Mouse (Mus musculus) c-Kit-positive CD71-negative TER-119-negative erythroid progenitor cells, embryonic 14.5 days (primary cell): ENCODE measurements around the gene Iqcn.

Experiments
- DNase-seq: peaks from one replicate; pipeline ENCODE4 v3.0.0-alpha.2; 2013; ENCODE audit warnings: low read depth

The Iqcn gene

DNA sequence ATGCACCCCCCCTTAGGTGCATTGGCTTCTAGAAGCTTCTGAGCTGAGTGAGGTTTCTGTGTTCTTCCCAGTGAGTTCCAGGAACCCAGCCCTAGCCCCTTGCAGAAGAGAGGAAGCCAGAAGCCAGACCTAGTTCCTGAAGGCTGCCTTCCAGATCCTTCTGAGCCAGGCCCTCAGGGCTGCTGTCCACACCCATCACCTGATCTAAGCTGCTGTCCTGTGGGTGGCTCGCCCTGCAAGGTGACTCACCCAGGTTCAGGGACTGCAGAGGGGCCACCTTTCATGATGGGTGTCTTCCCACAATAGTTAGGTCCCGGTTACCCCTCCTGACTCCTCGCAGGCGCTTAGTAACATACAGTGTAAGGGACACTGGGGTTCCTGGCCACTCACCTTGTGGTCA, 23.9 kb upstream of the Iqcn start:
- DNase-seq = no peak

DNA sequence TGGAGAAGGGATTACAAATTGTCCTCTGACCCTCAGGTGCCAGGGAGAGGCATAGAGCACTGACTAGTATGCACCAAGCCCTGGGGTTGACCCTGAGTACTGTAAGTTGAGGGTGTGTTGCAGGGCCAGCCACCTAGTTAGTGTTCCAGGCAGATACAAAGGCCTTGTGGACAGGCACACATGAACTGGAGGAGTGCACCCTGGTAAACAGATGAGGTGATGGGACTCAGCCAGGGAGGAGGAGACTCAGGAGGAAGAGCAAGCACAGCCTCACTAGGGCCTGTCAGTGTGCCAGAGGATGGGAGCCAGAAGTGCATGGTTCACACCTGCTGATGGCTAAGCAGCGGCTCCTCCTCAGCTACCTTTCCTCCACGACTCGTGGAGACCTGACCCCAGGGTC, 23.2 kb upstream of the Iqcn start:
- DNase-seq = no peak

DNA sequence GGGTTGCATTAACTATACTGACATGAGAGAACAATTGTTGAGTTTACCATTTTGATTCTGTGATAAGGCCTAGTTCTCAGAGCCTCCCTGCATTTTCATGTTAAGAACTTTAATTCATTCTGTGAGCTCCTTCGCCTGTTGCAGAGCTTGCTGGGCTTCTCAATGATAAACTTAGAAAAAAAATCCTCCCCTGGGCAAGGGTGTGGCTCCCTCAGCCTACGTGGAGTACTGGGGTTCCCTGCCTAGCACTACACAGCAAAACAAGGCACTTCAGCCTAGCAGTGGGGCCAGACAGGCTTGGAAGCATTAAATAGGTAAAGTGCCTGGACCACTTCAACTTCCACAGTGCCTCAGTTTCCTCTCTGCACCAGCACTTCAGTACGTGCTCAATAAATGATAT, 21.8 kb upstream of the Iqcn start:
- no peak for DNase-seq

DNA sequence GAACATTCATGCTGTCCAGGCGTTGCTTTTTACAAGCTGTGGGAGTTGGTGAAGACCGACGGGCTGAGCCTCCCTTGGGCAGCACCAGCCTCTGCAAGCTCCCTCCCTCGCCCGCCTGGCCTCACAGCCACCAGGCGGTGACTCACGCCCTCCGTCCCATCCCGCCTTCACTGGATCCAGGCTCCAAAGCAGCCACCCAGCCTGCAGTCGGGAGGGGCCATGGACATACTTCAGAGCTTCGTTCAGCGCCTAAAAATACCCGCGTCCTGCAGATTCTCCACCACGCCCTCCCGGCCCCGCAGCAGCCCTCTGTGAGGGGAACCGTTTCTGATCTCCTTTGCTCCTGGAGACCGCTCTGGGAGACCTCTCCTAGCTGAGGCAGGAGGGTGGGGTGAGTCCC, 21.1 kb upstream of the Iqcn start:
- no peak for DNase-seq

DNA sequence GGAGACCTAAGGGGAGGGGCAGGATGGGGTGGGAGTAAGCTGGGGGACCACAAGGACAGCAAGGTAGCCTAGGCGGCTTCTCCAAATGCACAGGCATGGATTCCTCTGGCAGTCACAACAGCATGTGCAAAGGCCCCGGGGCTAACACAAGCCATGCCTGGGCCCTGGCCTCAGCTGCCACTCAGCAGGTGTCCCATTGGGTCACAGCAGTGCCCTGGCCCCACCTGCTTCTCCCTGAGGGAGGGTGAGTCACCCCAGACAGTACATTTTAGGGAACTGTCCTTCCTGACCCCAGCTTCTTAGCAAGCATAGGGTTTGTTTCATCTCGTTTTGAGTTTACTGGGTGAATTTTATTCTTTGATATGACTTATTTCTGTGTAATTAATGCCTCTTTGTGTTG, 20.6 kb upstream of the Iqcn start:
- no peak for DNase-seq

DNA sequence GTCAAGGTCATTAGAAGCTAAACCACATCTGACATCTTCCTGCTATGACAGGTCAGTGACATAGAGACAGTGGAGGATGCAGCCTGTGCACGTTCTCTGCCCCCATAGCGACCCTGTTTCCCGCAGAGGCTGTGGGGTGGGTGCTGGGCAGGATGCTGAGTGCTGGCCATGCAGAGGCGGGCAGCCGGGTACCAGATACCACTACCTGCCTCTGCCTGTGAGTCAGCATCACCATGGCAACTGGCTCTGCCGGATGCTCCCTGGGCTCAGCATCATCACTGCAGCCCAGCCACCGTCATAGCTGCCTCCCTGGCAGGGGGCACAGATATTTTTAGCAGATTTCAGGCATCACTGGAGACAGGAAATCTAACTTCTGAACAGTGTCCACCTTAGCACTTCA, 19.0 kb upstream of the Iqcn start:
- no peak for DNase-seq

DNA sequence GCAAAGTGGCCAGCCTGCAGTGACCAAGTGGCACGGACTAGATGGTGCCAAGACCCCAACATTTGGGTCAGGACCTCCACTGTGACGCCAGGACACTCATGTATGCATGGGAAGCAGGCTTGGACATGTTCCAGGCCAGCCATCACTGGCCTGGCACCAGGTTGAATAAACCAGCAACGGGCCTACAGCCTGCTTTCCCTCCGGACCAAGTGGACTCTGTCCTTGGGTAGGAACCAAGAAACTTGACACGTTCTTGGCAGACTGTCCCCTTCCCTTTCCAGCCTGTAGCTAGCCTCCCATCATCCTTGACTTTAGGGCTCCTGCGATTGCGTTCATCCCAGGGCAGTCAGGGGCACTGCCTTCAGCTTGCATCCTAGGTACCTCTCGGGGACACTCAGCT, 15.7 kb upstream of the Iqcn start:
- no peak for DNase-seq

DNA sequence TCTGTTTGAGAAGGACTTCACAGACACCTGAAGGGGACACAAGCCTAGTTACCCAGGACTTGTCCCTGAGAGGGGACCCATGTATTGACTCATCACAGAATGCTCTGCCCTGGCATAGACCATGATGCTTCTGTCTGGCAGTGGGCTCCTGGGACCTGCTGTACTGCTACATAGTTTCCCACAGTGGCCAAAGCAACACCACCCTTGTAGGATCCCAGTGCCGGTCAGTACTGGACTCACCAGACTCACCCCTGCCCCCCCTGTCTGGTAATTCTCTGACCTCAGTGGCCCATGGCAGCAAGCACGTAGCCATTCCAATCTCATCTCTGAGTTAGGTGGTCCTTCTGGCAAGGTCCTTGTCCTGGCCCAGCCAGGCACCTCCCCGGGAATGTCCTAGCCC, 15.1 kb upstream of the Iqcn start:
- no peak for DNase-seq

DNA sequence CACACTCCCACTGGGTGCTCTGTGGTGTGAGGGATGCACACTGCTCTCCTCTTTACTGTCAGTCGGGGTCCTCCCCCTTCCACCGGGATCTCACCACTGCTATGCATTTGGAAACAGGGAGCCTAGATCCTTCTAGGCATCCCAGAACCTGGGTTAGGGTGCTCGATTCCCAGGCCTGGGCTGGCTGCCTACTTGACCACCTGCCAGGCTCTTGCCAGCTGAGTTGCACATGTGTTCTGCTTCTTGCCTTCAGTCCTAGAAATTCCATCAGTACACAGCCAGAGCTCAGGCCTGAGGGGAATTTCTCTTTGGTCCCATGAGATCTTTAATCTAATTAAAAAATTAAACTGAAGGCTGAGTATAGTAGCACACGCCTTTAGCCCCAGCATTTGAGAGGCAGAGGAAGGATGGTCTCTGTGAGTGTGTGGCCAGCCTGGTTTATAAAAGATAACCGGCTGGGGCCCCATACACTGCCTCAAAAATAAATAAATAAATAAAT, 13.3 kb upstream of the Iqcn start:
- DNase-seq = no peak

DNA sequence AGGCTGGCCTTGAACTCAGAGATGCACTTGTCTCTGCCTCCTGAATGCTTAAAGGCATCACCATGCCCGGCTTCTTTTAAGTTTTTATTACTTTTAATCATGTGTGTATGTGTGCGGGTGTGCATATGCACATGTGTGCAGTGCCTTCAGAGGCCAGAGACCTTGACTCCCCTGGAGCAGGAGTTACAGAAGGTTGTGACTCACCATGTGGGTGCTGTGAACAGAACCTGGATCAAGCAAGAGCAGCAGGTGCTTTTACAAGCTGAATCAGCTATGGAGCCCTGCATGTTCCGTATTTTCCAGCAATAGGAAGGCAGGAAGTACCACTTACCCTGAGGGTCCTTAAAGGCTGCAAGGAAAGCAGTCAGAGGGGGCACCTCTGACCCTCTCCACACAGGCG, 12.0 kb upstream of the Iqcn start:
- DNase-seq = no peak

DNA sequence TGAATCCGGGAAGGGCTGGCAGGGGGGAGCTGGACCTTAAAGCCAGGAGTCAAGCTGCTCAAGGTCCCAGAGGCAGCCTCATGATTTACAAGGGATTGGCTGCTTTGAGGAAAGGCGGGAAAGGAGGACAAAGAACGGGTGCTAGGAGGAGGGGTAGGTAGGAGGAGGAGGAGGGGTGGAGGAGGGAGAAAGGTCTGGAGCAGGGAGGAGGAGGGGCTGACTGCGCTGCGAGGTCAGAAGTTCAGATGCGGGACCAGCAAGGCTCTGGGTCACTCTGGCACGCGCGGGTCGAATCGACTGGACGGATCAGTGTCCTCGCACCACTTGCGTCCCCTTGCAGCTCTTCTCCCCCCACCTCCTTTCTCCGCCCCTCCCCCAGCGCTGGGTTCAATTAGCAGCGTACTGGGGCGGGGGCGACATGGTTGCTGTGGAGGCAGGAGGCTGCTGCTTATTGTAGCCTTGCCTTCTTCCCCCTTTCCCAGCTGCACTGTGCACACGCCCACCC, 11.5 kb upstream of the Iqcn start:
- no peak for DNase-seq

DNA sequence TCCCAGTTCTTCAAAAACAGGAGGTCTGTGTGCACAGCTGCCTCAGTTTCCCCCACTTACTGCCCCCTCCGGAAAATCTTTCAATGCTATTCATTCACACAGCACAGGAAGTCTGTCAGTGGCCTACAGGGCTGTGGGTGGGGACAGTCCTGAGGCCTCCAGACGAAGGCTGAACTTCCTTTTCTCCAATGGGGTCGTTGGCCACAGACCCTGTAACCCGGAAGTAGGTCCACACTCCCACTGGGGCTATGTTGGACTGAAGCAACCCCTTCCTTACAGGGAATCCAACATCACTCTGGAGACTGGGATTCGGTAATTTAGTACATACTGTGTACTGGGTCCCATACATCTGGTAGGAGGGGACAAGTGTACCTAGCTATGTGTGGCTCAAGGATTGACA, 9.6 kb upstream of the Iqcn start:
- no peak for DNase-seq

DNA sequence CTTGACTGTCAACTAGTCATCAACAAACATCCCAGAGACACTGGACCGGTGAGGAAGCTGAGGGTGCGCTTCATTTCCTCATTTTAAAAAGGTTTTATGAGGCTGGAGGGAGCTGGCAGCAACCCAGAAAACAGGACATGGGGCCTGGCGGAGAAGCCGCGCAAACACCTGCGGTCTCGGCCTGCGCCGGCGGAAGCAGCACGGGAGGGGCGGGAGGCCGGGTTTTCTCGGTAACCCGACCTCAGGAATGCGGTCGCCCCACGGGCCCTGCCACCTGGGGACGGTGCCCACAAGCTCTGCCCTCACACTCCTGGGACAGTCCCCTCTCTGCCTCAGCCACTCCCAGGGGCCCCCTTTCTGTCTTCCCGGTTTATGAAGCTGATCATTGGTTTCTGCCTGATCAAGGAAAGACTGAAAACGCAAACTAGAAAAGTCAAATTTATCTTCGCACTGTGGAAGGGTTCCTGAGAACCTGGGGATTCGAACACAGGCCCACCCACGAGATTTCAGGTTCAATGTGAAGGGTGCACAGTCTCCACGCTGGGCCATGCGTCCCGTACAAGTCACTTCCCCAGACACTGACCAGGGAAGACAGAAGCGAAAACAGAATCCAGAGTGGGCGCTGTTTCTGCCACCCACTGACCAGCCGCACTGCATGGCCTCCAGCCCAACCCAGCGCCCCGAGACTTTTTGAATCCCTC, 7.8 kb upstream of the Iqcn start:
- DNase-seq = no peak

DNA sequence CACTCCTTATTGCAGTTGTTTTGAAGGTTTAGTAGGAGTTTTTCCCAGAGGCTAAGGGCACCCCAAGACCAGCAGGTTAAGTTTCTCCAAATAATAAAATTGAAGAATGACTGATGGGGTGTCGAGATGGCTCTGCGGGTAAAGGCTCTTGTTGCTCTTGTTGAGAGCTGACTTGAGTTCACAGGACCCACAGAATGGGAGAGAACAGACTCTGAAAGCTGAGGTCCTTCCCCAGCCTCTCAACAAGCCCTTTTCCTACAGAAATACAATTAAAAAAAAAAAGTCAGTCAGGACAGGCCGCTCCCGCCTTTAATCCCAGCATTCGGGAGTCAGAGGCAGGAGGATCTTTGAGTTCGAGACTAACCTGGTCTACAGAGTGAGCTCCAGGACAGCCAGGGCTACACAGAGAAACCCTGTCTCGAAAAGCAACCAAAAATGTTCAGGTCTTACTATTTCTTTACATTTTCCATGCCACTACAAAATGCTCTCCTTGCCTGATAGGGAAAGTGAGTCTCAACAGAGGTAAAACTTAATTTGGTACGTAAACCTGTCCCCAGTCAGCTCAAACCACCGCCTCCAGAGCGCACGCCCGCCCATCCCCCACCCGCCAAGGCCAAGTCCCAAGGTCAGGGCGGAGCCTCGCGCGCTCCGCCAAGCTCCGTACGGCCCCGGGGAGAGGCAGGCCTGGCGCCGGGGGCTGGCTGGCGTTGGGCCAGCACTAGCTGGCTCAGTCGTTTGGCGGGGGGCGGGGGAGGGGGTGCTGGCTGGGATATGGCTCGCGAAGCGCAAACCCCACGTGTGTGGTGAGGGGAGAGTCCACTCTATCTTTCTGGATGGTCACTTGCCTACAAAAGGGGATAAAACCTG, 7.0 kb upstream of the Iqcn start:
- no peak for DNase-seq

DNA sequence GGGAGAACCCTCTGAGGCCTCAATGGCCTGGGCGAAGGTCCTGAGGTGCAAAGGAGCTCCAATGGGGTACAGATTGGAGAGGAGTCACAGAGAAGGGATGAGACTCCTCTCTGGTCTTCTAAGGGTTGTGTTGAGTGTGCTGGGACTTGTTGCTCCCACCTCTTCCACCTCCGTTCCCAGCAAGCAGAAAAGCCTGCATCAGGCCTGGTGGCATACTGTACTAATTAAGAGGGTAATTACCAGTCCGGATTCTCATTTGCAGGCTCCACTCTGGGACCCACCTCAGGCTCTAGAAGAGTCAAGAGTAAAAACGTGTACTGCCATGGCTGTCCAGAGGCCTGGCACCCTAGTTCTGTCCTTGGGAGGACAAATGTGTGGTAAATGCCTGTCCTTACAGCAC, 6.3 kb upstream of the Iqcn start:
- no peak for DNase-seq

DNA sequence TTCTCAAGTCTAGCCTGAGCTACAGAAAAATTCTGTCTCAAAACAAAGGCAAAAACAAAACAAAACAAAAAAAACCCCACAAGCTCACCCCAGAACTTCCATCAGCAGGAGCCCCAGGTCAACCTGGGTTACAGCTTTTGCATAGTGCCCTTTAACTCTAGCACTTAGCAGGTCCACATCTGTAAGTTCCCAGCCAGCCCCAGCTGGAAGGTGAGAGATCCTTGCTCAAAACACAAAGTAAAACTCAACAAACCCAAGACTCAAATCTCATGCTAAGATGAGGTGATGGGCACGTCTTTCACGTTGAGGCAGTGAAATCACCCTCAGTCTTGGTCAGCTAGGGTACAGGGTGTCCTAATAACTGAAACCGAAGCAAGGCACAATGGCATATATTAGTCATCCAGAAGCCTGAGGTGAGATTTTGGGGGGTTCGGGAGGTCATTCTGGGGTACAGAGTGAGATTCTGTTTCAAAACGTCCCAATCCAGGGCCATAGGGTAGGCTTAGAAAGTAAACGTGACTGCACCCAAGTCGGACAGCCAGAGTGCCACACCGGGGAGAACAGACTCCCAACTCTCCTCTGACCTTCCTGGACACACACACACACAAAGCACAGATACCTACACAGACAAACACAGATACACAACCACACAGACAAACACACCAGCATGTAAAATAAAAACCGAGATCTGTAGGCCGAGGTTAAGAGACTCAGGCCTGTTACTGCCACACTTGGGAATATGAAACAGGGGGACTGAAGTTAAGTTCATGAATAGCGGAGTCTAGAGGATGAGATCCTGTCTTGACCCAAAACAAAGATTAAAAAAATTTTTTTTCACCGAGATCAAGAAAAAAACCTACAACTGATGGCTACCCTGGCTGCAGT, 5.6 kb upstream of the Iqcn start:
- DNase-seq = no peak

DNA sequence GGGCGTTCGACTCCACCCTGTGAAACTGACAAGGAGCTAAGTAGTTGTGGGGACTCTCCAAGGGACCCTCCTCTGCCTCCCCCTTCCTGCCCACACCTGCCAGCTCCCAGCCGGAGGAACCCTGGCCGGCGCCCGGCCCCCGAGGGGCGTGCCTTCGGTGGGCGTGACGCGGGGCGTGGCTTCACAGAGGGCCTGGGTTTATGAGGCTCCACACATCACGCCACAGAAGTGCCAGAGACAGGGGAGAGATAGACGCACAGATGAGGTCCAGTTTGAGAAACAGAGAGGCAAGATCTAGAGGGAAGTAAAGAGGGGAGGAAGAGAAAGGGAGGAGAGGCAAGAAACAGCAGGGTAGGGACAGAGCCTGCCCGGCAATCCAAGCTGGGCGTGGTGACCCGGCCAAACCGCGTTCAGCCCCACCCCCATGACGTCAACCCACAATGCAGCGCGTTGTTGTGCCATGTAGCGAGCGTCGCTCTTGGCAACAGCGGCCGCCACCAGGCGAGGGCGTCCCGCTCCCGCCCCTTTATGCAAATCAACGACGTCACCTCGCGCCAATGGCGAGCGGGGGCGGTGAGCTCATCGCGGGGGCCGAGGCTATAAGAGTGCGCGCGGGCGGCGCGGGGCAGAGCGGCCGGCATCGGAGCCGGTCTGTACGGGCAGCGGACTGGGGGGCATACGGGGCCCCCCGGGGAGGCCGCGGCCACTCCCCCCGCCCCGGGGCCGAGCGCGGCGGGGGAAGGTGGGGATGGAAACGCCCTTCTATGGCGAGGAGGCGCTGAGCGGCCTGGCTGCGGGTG, 4.7 kb upstream of the Iqcn start, which contains the start of gene Jund:
Gene Jund (plus strand): TSS at position 640 of the 800 bp plus-strand sequence.
- DNase-seq = peak; percentile 99

DNA sequence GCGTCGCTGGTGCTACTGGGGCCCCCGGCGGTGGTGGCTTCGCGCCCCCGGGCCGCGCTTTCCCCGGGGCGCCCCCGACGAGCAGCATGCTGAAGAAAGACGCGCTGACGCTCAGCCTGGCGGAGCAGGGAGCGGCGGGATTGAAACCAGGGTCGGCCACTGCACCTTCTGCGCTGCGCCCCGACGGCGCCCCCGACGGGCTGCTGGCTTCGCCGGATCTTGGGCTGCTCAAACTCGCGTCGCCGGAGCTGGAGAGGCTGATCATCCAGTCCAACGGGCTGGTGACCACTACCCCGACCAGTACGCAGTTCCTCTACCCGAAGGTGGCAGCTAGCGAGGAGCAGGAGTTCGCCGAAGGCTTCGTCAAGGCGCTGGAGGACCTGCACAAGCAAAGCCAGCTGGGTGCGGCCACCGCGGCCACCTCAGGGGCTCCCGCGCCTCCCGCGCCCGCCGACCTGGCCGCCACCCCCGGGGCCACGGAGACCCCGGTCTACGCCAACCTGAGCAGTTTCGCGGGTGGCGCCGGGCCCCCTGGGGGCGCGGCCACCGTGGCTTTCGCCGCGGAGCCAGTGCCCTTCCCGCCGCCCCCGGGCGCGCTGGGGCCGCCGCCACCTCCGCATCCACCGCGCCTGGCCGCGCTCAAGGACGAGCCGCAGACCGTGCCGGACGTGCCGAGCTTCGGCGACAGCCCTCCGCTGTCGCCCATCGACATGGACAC, 4.0 kb upstream of the Iqcn start:
- no peak for DNase-seq

DNA sequence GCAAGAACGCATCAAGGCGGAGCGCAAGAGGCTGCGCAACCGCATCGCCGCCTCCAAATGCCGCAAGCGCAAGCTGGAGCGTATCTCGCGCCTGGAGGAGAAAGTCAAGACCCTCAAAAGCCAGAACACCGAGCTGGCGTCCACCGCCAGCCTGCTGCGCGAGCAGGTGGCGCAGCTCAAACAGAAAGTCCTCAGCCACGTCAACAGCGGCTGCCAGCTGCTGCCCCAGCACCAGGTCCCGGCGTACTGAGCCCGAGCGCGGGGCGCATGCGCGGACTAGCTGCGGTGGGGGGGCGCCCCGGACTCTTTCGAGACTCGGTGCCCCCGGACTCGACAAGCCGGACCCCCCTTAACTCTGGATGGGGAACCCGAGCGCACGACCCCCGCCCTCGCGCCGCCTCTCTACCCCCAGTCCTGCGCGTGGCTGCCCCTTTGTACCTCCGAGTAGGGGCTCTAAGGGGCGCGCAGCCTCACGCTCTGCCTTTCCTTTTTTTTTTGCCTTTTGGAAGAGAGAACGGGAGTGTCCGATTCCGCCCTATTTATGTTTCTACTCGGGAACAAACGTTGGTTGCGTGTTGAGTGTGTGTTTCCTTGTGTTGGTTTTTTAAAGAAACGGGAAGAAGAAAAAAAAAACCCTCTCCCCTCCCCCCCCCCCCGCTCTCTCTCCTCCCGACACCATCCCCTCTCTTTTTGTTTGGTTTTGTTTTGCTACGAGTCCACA, 3.3 kb upstream of the Iqcn start:
- no peak for DNase-seq

DNA sequence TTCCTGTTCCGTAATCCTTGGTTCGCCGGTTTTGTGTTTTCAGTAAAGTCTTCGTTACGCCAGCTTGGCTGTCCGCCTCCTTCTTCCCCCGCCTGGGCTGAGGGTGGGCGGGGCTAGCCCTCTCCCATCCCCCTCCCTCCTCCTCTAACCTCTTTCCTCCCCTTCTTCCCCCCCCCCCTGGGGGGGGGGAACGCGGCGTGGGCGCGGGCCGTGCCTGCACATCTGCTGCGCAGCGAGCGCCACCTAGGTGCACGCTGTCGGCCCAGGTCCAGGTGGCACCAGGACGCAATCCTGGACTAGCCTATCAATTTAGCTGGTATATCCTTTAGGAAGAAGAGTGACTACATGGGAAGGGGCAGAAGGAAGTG, 2.7 kb upstream of the Iqcn start:
- no peak for DNase-seq
